Mouse (Mus musculus): ENCODE measurements around the gene Lamtor2.

DNA sequence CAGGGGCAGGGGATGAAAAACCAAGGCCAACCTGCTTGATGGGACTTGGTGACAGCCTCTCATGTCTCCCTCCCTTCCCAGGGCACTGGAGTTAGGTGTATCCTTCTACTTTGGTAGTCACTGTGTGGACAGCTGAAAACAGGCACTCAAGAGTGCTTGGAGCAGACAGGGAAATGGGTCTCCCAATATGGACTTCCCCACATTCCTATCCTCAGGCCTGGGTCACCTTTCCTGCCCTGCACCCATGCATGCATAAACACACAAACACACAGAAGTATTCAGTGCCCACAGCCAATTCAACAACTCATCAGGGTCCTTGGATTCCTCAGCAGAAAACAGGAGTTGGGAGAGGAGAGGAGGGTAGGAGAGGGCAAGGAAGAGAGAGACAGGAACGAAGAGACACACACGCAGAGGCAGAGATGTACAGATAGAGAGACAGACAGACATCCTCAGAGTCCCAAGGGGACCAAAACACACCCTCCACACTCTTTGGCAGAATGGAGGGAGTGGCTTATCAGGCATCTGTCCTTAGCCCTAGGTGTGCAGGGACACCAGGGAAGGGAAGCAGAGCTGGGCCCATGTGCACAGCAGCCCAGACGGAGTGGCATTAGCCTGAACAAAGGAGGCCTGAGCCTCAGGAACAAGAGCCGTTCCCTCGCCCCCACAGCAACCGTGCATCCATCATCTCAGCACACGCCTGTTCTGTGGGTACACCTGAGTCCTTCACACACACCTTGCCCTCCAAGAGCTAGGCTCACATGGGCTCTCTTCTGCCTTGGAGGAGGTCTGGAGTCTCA, 23.5 kb downstream of the Lamtor2 start:
- no peak for TF ChIP-seq CTCF (IDR thresholded peaks at IDR 0.05; ENCODE audit: borderline replicate concordance, extremely low read depth, insufficient read depth, insufficient read length)
- no peak for TF ChIP-seq POLR2A (IDR thresholded peaks at IDR 0.05; ENCODE audit: borderline replicate concordance, extremely low read depth, insufficient read depth, insufficient read length, poor library complexity, severe bottlenecking)
